Mouse (Mus musculus): Measurements from ENCODE around the gene Gm42417.

Gm42417 gene

DNA sequence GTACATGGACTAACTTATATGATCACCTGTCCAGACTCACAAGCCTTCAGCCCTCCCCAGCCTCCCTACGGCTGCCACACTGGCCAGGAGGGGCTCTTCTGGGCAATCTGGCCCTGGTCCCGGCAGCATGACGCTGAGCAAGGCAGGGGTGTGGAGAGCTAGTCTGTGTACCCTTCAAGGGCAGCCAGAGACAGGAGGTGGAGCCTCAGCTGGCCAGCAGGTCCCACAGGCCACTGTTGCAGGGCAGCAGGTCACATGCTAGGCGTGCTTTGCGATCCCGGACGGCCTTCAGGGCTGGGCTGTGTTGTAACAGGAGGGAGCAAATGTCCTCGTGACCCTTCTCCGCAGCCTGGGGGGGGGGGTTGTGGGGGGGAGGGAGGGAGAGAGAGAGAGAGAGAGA is at the start of gene Gm42417:
Gm42417 (minus strand) TSS at position 244 of the 400 bp plus-strand sequence.
- DNase-seq, result peak; percentile 77

DNA sequence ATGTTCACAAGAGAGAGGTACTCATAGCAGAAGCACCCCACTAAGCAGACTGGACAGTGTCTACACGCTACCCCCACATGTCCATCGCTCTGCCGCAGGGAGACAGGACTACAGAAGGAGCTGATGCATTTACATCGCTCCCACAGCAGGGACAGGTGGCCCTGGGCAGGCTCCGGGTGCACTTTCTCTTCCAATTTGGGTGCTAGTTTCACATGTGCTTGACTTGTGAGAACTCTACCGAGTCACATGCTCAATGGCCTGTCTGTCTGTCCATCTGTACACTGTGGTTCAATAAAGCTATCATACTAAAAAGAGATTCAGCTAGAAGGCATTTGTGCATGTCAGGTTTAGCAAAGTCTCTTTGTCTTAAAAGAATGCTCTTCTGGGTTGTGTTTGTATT is 48.6 kb upstream of the Gm42417 start:
- DNase-seq, result no peak

DNA sequence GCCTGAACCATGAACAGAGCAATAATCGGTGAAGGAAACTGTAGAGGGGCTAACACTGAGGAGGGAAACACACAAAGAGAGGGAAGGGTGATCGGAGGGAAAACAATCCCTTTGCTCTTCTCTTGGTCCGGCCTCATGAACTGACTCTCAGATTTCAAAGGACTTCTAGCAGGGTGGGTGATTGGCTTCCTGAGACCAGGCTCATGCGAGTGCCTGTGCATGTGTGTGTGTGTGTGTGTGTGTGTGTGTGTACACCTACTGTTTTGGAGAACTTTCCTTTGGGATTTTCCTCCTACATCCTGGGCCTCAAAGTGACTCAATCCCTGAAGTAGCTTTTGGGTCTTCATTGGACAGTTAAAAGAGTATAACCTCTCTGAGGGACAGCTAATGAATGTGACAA is 47.1 kb upstream of the Gm42417 start:
- no peak for DNase-seq

DNA sequence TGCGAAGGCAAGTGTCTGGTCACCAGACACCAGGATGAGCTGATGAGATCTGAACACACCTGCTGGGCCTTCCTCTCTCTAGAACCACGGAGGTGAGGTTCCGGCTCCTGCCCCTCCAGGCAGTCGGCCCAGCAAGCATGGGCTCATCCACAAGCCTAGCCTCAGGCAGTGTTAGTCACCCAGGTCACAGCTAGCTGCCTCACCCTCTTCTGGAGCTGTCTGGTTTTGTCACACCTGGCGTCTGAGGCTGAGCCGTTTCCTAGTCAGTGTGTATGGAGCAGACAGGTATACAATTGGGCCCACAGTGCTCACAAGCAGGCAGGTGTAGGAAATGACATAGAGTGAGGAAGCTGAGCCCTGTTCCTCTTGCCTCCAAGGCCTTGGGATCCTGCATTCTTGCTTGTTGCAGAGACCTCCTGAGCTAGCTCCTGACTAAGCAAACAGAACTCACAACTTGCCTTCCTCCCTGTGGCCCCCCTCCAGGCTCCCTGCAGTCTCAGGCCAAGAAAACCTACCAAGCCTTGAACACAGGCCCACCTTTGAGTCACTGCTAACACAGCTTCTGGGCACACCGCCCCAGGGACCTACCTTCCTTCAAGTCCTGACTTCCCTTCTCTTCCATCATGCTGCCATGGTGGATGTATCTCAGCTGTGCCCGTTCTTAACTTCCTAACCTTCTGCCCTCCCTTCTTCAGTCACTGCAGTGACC is 44.3 kb upstream of the Gm42417 start:
- no peak for DNase-seq

DNA sequence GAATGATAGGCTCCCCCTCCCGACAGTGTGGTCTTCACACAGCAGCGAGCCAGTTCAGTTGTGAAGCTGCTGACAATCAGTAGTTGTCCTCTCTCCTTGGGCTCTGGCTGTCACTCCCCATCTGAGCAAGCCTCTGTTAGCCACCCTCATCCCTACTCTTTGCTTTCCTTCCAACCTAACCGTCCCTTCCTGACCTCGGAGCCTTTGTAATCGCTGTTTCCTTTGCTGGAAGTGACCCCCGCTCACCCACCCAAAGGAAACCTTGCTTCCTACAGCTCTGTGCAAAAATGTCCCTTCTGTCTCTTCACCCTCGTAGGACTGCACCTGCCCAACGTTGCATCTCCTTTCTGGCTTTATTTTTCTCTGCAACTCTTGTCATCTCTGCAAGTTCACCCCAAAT is 43.0 kb upstream of the Gm42417 start:
- no peak for DNase-seq

DNA sequence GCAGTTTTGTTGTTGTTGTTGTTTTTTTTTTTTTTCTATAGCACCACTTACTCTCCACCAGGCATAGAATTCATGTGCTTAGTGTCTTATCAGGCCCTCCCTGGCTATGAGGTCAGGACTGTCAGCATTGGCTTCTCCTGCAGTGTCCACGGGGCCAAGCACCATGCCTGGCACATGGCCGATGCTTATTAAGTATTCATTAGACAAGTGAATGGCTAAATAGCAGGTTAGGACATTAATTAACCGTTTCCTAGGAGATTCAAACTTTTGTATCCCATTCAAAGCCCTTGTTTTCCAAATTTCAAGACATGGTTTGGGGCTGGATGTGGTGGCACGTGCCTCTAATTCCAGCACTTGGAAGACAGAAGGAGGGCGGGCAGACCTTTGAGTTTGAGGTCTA is 42.0 kb upstream of the Gm42417 start:
- DNase-seq, result no peak

DNA sequence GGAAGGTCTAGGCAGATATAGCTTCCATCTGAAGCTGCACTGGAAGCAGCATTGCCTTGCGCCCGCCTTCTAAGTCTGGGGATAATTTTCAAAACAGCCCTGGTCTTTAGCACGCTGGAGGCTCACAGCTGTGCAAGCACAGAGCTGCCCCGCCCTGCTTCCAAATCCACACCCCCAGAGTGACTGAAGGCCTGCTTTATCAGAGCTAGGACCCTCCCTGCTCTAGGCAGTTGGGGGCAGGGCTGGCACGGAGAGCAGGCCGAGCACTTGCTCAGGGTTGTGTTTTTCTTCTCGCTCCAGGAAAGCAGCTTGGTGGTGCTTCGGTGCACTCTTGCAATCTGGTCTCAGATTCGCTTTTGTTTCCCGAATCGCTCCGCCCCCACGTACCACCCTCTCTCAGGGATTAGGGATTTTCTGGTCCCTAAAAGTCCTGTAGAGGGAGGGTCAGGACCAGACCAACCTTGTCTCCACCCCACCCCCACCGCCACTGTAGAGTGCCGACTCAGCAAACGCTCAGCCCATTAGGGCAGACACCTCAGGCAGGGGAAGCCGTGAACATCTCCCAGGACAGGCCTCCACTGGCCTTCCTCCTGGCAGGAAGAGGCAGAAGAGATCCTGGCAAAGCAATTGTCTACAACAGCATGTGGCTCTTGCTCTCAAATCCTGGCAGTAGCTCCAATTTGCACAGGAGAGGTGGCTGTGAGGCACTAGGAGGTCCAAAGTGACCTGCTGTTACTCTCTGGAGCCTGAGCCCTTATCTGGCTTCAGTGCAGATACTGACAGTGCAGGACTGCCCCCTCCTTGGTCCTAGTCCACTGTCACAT is 41.4 kb upstream of the Gm42417 start:
- no peak for DNase-seq

DNA sequence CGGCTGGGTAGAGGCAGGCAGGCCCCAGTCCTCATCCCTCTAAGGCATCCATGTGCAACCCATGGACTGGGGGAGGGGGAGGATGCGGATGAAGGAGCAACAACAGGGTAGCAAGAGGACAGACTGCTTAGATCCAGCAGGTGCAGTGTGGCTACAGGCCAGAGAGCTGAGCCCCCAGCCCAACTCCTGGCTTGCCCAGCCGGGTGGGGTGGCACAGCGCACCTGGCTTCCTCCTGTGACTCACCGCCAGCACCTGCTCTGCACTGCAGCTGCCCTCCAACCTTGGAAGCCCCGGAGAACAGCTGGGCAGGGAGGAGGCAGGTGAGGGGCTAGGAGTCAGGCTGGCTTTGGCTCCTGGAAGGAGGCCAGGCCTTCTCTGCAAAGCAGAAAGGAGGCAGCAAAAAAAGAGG is 40.8 kb upstream of the Gm42417 start:
- DNase-seq, result no peak

DNA sequence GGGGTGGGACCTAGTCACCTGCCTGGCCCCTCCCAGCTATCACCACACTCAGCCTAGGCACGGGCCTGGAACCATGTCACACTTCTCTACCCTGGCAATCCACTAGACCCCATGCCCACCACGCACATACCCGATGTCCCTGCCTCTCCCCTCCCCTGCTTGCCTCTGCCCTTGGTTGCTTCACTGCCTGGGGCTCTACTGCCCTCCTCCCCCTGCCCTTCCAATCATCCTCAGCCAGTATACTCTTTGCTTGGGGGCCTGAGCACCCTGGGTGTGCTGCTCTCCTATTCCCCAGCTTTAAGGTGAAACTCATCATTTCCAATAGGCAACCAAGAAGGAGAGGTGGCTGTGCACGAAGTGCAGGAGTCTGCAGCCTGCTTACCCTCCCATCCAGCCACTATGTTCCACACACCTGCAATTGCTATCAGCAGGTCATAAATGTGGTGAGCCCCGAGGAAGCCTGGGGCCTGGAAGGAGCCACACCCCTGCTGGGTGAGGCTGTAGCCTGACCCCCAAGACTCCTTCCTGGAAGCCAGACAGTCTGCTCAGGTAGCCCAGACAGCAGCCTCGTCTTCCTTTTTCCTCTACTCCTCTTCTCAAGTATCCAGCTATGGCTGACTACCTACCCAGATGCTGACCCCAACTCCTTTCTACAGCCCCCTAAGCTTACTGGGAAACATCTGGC is 37.9 kb upstream of the Gm42417 start:
- DNase-seq, result no peak

DNA sequence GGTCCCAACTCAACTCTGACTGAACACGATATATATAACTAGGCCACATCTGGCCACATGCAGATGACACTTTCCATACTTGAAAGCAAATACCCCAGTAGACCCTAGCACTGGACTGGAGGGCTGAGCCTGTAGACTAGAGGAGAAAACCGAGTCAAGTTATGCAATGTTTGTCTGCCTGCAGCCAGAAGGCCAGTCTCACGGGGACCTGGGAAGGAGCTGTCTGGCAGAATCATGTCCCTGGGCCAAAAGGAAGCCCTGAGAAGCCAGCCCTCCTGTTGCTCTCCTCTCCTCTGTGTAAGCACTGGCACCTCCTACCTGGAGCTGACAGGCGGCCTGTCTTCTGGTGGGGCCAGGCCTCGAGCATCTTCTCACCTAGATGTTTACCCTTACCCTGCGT is 36.1 kb upstream of the Gm42417 start:
- no peak for DNase-seq

DNA sequence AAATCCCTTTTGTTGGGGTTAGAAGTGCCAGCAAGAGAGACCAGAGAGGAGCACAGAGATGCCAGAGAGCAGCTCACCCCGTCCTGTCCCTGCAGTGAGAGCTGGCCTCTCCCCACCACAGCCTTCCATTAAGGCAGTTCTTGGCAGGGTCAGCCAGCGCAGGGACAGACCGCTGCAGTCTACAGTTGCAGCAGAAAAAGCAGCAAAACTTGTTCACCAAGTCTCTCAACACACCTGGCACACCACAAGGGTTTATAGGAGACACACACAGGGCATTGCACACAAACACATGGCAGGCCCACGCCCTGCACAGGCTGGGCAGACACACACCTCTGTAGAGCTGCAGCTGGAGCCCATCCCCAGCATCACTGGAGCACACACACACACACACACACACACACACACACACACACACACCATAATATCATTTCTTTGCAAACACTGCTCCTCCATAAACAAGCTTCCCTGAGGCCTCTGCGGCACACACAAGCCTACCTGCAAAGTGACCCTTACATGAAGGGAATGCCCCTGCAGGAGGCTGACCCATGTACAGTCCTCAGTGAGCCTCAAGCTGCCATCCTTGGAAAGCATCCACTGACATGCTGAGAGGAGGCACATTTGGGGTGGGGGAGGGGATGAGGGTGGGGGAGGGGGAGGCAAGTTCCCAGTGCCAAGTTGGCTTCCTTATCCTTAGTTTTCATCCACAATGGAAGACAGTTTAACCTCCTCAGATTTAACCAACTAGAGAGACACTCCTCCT is 35.1 kb upstream of the Gm42417 start:
- DNase-seq, result no peak

DNA sequence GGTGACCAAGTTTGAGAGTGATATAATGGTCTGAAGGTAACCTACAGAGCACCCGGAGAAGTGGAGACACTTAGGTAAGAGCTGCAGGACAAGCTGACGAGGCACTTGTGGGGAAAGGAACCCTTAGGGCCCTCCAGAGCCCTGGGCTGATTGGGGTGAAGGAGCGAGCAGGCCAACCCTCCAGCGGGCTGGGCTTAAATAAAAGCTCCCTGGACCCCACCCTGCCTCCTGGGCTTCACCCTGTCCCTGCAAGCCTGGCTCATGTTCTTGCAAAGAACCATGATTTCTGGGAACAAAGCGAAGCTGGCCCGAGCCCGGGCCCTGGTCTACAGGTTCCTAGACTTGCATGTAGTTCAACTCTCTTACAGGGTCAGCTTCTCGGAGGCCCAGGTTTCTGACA is 34.3 kb upstream of the Gm42417 start:
- no peak for DNase-seq

DNA sequence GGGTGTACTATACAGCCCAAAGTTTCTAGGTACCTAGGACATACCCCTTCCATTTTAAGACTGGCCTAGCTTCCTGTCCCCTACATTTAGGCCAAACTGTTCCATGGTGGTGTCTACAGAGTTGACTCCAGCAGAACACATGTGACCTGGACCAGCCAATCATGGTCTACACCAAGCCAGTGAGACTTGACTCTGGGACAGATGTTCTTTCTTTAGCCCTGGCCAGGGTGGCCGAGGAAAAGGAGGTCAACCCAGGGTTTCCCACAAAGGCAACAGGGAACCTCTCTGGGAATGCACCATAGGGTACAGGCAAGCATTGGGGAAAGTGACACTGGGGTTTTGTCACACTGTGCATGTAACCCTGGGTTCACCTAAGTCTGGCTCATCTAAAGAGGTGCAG is 33.5 kb upstream of the Gm42417 start:
- no peak for DNase-seq

DNA sequence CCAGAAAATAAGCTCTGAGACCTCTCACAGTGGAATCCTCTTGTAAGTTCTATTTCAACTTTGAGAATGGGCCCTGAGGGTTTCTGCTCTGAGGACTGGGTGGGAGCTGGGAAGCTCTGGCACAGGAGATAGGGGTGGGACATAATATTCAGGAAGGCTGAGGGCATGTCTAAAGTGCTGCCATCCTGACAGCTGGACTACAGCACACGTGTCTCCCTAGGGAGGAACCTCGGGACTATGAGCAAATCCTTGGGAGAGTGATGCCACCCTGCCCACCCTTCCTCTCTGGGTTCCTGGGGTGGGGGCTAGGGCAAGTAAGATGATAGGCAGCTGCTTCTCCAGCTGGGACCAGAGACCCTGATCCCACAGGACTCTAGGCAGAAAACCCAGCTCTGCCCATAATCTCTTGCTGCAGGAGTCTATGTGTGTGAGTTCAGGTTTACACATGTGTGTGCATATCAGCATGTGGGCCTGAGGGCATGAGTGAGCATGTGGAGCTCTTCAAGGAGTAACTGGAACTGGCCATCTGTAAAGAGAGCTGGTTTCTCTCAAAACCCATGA is 33.0 kb upstream of the Gm42417 start:
- DNase-seq, result no peak

DNA sequence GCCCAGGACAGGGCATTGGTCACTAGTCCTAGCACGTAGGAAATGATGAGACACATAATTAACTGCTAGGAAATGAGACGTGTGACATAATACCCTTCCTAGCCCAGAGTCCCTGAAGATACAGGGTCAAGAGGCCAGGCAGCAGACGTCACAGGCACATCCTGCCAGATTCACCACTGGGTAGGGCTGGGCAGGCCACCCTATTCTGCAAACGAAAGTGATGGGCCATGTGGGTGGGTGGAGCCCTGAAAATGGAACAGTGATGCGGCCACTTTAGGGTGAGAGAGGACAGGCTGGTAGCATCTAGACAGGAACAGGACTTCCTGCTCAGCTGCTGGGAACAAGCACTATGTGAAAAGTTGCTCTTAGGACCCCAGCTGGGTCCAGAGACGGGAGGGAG is 32.4 kb upstream of the Gm42417 start:
- peak; percentile 65 for DNase-seq

DNA sequence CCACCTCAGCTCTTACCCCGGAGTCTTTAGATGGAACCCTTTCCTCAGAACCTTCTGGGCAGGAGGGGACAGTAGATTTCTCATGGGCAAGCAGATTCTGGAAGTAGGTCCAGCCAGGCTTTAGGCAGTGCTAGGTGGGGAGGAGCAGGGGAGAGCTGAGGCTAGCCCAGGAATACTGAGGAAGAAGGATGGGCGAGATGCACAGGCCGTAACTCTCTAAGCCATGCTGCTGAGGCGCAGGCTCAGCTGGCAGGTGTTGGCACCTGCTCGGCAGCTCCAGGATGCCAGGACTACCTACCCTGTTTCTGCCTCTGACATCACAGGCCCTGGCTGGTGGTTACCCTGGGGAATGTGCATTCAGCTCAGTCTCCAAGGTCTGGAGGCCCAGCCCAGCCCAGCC is 31.1 kb upstream of the Gm42417 start:
- DNase-seq, result no peak

DNA sequence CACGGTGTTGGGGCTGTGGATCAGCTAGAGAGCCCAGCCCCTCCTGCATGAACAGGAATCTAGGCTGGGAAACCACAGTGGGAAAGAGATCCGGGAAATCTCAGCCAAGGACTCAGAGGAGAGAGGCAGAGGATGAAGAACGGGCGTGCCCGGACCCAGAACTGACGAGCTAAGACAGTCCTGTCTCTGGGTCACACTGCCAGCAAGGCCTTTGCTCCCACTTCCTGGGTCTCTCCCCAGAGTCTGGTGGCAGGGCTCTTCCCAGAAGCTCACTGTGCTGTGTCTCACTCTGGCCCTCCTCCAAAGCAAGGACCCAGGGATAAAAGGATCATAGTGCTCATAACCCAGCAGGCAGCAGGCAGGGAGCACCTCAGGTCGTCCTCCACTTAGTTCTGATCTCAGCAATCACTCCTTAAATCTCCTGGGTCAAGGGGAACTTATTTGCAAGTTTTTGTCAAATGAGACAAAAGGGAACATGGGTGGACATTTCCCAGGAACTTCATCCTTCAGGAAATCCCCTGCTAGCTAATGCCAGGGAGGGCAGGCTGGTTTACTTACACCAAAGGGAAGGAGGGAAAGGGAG is 30.6 kb upstream of the Gm42417 start:
- DNase-seq, result no peak

DNA sequence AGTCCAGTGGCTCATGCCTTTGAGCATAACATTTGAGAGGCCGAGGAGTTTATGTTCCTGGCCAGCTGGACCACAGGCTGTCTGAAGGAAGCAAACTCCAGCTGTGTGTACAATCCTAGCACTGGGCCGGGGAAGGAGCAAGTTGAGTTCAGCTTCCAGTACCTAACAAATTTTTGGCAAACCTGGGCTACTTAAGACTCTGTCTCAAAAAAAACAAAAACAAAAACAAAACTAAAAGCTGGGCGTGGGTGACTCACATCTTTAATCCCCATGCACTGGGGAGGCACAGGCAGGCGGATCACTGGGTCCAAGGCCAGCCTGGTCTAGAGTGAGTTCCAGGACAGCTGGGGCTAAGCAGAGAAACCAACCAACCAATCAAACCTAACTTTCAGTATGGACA is 29.5 kb upstream of the Gm42417 start:
- no peak for DNase-seq

DNA sequence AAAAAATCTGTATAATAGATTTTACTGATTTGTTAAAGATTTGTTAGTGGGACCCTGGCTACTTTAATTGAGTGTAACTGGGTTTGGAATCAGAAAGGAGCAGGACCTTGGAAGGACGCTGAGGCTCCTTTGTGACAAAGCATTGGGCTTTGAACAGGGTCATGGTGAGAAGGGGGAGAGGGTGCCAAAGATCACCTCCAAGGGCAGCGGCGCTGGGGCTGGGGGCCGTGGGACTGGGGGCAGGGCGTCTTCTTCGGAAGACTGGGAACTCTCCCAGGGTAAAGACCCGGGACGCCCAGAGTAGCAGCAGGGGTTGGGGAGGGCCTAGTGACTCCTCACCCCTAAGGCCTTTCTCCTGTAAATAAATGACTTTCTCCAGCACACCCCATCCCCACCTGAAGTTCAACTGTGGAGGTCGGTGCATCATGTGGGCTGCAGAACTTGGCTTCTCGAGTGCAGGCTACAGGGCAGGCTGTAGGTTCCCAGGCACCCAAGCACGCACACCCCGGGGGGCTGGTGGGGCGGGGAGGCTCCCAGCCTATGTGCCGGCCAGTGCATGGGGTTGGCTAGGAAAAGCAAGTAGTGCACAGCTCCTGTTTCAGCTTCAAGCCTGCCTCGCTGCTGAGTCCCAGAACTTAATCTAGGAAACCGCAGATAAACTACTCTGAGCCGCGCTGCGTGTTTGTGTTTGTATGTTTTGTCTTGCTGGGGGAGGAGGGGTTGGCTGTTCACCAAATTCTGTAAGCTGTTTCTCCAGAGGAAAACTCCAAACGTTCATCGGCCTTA is 28.8 kb upstream of the Gm42417 start:
- DNase-seq, result no peak

DNA sequence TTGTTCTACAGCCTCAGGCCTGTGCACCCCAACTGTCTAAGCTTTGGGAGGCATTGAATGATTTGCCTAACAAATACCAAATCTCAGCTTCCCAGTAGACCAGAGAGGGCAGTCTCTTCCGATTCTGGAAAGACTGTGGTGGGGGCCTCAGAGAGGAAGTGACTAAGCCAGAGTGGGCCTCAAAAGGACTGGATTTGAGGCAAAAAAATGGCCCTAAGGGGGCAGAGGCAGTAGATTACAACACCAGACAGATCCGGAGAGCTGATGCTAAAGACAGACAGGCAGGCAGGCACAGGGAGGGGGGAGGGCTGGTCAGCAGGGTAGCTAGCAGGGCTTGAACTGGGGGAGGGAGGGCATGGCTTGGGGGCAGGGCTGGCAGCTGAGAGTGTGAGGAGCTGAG is 27.2 kb upstream of the Gm42417 start:
- no peak for DNase-seq

DNA sequence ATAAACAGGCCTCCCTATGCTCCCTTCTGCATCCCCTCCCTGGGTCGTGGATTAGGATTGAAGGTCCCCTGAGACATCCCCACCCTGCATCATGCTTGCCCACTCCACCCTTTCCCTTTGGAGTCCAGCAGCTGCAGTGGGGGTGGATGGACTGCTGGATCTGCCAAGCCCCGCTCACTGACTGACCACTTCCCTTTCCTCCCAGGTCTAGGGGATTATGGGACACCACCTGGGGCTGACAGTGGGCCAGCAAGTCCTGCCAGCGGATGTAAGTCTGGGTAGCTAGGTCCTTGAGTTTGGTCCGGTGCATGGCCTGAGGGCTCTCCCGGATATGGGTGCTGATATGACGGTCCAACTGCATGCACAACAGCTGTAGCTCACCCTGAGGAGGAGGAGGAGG is 24.9 kb upstream of the Gm42417 start:
- no peak for DNase-seq

DNA sequence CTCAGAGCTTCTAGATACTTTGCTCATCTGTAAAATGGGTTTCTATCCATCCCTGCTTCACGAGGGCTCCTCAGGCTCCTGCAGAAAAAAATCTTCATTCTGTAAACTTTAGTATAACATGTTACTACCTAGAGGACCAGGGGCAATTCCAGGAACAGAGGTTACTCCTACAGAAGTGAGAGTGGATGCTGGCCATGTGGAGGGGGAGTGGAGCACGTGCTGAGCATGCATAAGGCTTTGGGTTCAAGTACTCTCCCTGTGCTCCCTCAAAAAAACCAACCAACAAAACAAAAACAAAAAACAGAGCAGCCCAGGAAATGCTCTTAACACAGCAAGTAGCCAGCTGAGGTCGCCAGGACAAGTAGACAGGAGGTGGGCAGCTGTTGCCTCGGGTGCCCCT is 24.4 kb upstream of the Gm42417 start:
- no peak for DNase-seq

Measured in lung, postnatal 14 days (tissue).